Mouse (Mus musculus): Measurements from ENCODE around the gene Apod. TPM values are rescaled to one million over a fixed set of nuclear protein-coding genes. Genes with fewer than 3 reads are reported as not detected.
A peak's percentile ranks its signal among the peaks of the same experiment; 100 is the strongest.

The Apod gene
- total and polyA plus RNA-seq, 2 experiments from 2014 or later = 0.51 TPM; not detected in 1

GRCm38 (mm10) chr16:31355882-31356281 lies 41.3 kb upstream of the Apod start:
- no peaks in the 10 kb centered on the region for H3K9me3 ChIP-seq (replicated peaks; ENCODE audit: control insufficient read depth, low read length)
- H3K27ac ChIP-seq (ENCODE audit: low read depth) = no peak overlapping the region
- H3K4me2 ChIP-seq (ENCODE audit: low read depth, low read length) = no peak overlapping the region
- DNase-seq (ENCODE audit: low spot score) = no peak
- no peaks in the 10 kb centered on the region for H3K36me3 ChIP-seq (replicated peaks; ENCODE audit: control insufficient read depth, insufficient read depth, low read length)
- H3K9ac ChIP-seq (replicated peaks; ENCODE audit: low read depth, low read length) = no peak overlapping the region
- H3K4me3 ChIP-seq (ENCODE audit: low read depth, low read length) = no peak overlapping the region
- no peak for ATAC-seq (ENCODE audit: insufficient read depth, low read depth)
- TF ChIP-seq CTCF (IDR thresholded peaks at IDR 0.05; ENCODE audit: low read depth) (no peak), EP300 (IDR thresholded peaks at IDR 0.05; ENCODE audit: low read depth) (no peak)
- WGBS = 66% methylated on average over 6 of the region's 6 CpGs
- H3K27me3 ChIP-seq (ENCODE audit: control insufficient read depth, insufficient read depth, low read length) = no peaks in the 10 kb centered on the region
- no peaks in the 10 kb centered on the region for H3K4me1 ChIP-seq (ENCODE audit: control insufficient read depth, insufficient read depth)

- Histone ChIP-seq H3K4me2 (ENCODE audit: low read depth, low read length) (peak overlapping the region; percentile 27; the same call in 1 of the 2 replicates), H3K27me3 (ENCODE audit: control insufficient read depth, insufficient read depth, low read length) (no peaks in the 10 kb centered on the region), H3K9me3 (replicated peaks; ENCODE audit: control insufficient read depth, low read length) (no peaks in the 10 kb centered on the region), H3K4me1 (ENCODE audit: control insufficient read depth, insufficient read depth) (no peaks in the 10 kb centered on the region), H3K36me3 (replicated peaks; ENCODE audit: control insufficient read depth, insufficient read depth, low read length) (no peaks in the 10 kb centered on the region), H3K27ac (ENCODE audit: low read depth) (no peak overlapping the region), H3K9ac (replicated peaks; ENCODE audit: low read depth, low read length) (no peak overlapping the region), H3K4me3 (ENCODE audit: low read depth, low read length) (no peak overlapping the region)
- DNase-seq (ENCODE audit: low spot score) = peak; percentile 51
- TF ChIP-seq CTCF (IDR thresholded peaks at IDR 0.05; ENCODE audit: low read depth) (peak; percentile 85), EP300 (IDR thresholded peaks at IDR 0.05; ENCODE audit: low read depth) (no peak)
- WGBS = 13% methylated on average over 17 of the region's 17 CpGs
- peak; percentile 64 for ATAC-seq (ENCODE audit: insufficient read depth, low read depth)
These were observed 40.0 kb upstream of the Apod start for GRCm38 (mm10) chr16:31354341-31355329.

- WGBS = 62% methylated on average over 4 of the region's 4 CpGs
- no peak for TF ChIP-seq EP300 (IDR thresholded peaks at IDR 0.05; ENCODE audit: low read depth)
- TF ChIP-seq CTCF (IDR thresholded peaks at IDR 0.05; ENCODE audit: low read depth) = peak; percentile 57
- Histone ChIP-seq H3K4me2 (ENCODE audit: low read depth, low read length) (no peak overlapping the region), H3K36me3 (replicated peaks; ENCODE audit: control insufficient read depth, insufficient read depth, low read length) (no peaks in the 10 kb centered on the region), H3K27ac (ENCODE audit: low read depth) (no peak overlapping the region), H3K4me3 (ENCODE audit: low read depth, low read length) (no peak overlapping the region), H3K9me3 (replicated peaks; ENCODE audit: control insufficient read depth, low read length) (no peaks in the 10 kb centered on the region), H3K9ac (replicated peaks; ENCODE audit: low read depth, low read length) (no peak overlapping the region), H3K27me3 (ENCODE audit: control insufficient read depth, insufficient read depth, low read length) (no peaks in the 10 kb centered on the region), H3K4me1 (ENCODE audit: control insufficient read depth, insufficient read depth) (no peaks in the 10 kb centered on the region)
- DNase-seq (ENCODE audit: low spot score) (peak; percentile 34), ATAC-seq (ENCODE audit: insufficient read depth, low read depth) (peak; percentile 36; the same call in 1 of the 2 replicates)
These were observed 38.4 kb upstream of the Apod start for GRCm38 (mm10) chr16:31352996-31353395.

- no peaks in the 10 kb centered on the region for H3K9me3 ChIP-seq (replicated peaks; ENCODE audit: control insufficient read depth, low read length)
- H3K27me3 ChIP-seq (ENCODE audit: control insufficient read depth, insufficient read depth, low read length) = no peaks in the 10 kb centered on the region
- H3K9ac ChIP-seq (replicated peaks; ENCODE audit: low read depth, low read length) = 0 out of 2 replicates have a peak overlapping the region, but pooled peaks have one; percentile 24
- no peak overlapping the region for H3K27ac ChIP-seq (ENCODE audit: low read depth)
- TF ChIP-seq CTCF (IDR thresholded peaks at IDR 0.05; ENCODE audit: low read depth) (peak; percentile 93), EP300 (IDR thresholded peaks at IDR 0.05; ENCODE audit: low read depth) (no peak)
- ATAC-seq (ENCODE audit: insufficient read depth, low read depth) = peak; percentile 83
- H3K4me3 ChIP-seq (ENCODE audit: low read depth, low read length) = peak overlapping the region; percentile 32
- no peaks in the 10 kb centered on the region for H3K36me3 ChIP-seq (replicated peaks; ENCODE audit: control insufficient read depth, insufficient read depth, low read length)
- 13% methylated on average over 14 of the region's 14 CpGs for WGBS
- H3K4me2 ChIP-seq (ENCODE audit: low read depth, low read length) = peak overlapping the region; percentile 56
- DNase-seq (ENCODE audit: low spot score) = peak; percentile 82
- H3K4me1 ChIP-seq (ENCODE audit: control insufficient read depth, insufficient read depth) = no peaks in the 10 kb centered on the region
These were observed 33.0 kb upstream of the Apod start for GRCm38 (mm10) chr16:31347581-31347980.

GRCm38 (mm10) chr16:31342966-31343365 lies 28.4 kb upstream of the Apod start:
- TF ChIP-seq EP300 (IDR thresholded peaks at IDR 0.05; ENCODE audit: low read depth) = no peak
- TF ChIP-seq CTCF (IDR thresholded peaks at IDR 0.05; ENCODE audit: low read depth) = no peak

More at GRCm38 (mm10) chr16:31342966-31343365, 28.4 kb upstream of the Apod start:
- Histone ChIP-seq H3K4me2 (ENCODE audit: low read depth, low read length) (no peak overlapping the region), H3K4me3 (ENCODE audit: low read depth, low read length) (no peak overlapping the region), H3K27ac (ENCODE audit: low read depth) (no peak overlapping the region), H3K36me3 (replicated peaks; ENCODE audit: control insufficient read depth, insufficient read depth, low read length) (no peaks in the 10 kb centered on the region), H3K9me3 (replicated peaks; ENCODE audit: control insufficient read depth, low read length) (no peaks in the 10 kb centered on the region), H3K9ac (replicated peaks; ENCODE audit: low read depth, low read length) (no peak overlapping the region), H3K27me3 (ENCODE audit: control insufficient read depth, insufficient read depth, low read length) (no peaks in the 10 kb centered on the region), H3K4me1 (ENCODE audit: control insufficient read depth, insufficient read depth) (0 out of 2 replicates have a peak, but pooled peaks cover 4% of the 10 kb centered on the region)
- DNase-seq (ENCODE audit: low spot score) = no peak
- 31% methylated on average over 2 of the region's 2 CpGs for WGBS
- ATAC-seq (ENCODE audit: insufficient read depth, low read depth) = no peak

Measured in heart, postnatal 0 days (tissue).